Mouse (Mus musculus) myocyte (in vitro differentiated cells): ENCODE measurements around the gene P2ry6. TPM values are rescaled to one million over a fixed set of nuclear protein-coding genes. Genes with fewer than 3 reads are reported as not detected.

Source experiments
- H3K27me3 ChIP-seq: one replicate; pipeline ENCODE4 v1.6.1; 2011; ENCODE audit not compliant: control insufficient read depth, insufficient read depth, insufficient read length
- H3K36me3 ChIP-seq: one replicate; pipeline ENCODE4 v1.6.1; 2011; ENCODE audit not compliant: control insufficient read depth, insufficient read depth
- H3K4me2 ChIP-seq: one replicate; pipeline ENCODE4 v1.6.1; 2011; ENCODE audit warnings: low read depth, control low read depth
- H3K4me3 ChIP-seq: one replicate; pipeline ENCODE4 v1.5.1; 2011; ENCODE audit warnings: mild to moderate bottlenecking, control low read depth, moderate library complexity
- H3K79me2 ChIP-seq: one replicate; pipeline ENCODE4 v1.6.1; 2011; ENCODE audit not compliant: control insufficient read depth, insufficient read depth
- H3ac ChIP-seq: one replicate; pipeline ENCODE4 v1.6.1; 2011; ENCODE audit not compliant: control insufficient read depth, insufficient read length
- CEBPB ChIP-seq: IDR thresholded peaks from 2 replicates; pipeline ENCODE4 v1.6.1; 2011; ENCODE audit warnings: mild to moderate bottlenecking, moderate library complexity; ENCODE audit not compliant: poor library complexity, insufficient read depth, severe bottlenecking
- E2F4 ChIP-seq: IDR thresholded peaks from one replicate; pipeline ENCODE4 v1.6.1; 2011; ENCODE audit warnings: mild to moderate bottlenecking, control low read depth, moderate library complexity; ENCODE audit not compliant: insufficient read depth
- MAX ChIP-seq: IDR thresholded peaks from one replicate; pipeline ENCODE4 v1.6.1; 2011; ENCODE audit warnings: low read depth, mild to moderate bottlenecking, control low read depth
- MYOD1 ChIP-seq, 3 experiments: IDR thresholded peaks; one replicate each; pipeline ENCODE4 v1.6.1; 2011; ENCODE audit warnings: control low read depth in 2 of 3, low read depth in 2 of 3, mild to moderate bottlenecking in 2 of 3, moderate library complexity in 1 of 3; ENCODE audit not compliant: insufficient read length in 2 of 3, control insufficient read depth in 1 of 3
- MYOG ChIP-seq, 3 experiments: IDR thresholded peaks; one replicate each; pipeline ENCODE4 v1.6.1; 2011; ENCODE audit warnings: control low read depth in 2 of 3, low read depth in 2 of 3, mild to moderate bottlenecking in 2 of 3; ENCODE audit not compliant: insufficient read length in 2 of 3, control insufficient read depth in 1 of 3, insufficient read depth in 1 of 3
- POLR2A ChIP-seq: IDR thresholded peaks from one replicate; pipeline ENCODE4 v1.6.1; 2011; ENCODE audit warnings: low read depth, mild to moderate bottlenecking, control low read depth, moderate library complexity; ENCODE audit not compliant: insufficient read length
- POLR2AphosphoS2 ChIP-seq: IDR thresholded peaks from one replicate; pipeline ENCODE4 v1.6.1; 2011; ENCODE audit warnings: low read depth, control low read depth; ENCODE audit not compliant: insufficient read length
- REST ChIP-seq: IDR thresholded peaks from one replicate; pipeline ENCODE4 v1.6.1; 2011; ENCODE audit warnings: mild to moderate bottlenecking, control low read depth, moderate library complexity; ENCODE audit not compliant: insufficient read depth, insufficient read length
- SRF ChIP-seq: IDR thresholded peaks from one replicate; pipeline ENCODE4 v1.6.1; 2011; ENCODE audit warnings: low read depth; ENCODE audit not compliant: control insufficient read depth, insufficient read length
- TCF12 ChIP-seq: IDR thresholded peaks from one replicate; pipeline ENCODE4 v1.6.1; 2011; ENCODE audit warnings: mild to moderate bottlenecking, control low read depth; ENCODE audit not compliant: poor library complexity, insufficient read depth, severe bottlenecking
- TCF3 ChIP-seq: IDR thresholded peaks from one replicate; pipeline ENCODE4 v1.6.1; 2011; ENCODE audit warnings: low read depth, control low read depth; ENCODE audit not compliant: insufficient read length
- USF1 ChIP-seq: IDR thresholded peaks from one replicate; pipeline ENCODE4 v1.6.1; 2011; ENCODE audit warnings: low read depth, mild to moderate bottlenecking, control low read depth, moderate library complexity
- polyA plus RNA-seq: library from polyadenylated mRNA; unstranded; fragments of >200 nt; fragmentation: generic; extraction: Trizol; gene quantifications from one replicate; pipeline ENCODE4 v1.2.1, GENCODE M21; 2012; ENCODE audit warnings: missing spikeins

Gene P2ry6
- polyA plus RNA-seq, 1 experiment: 0.13 TPM

DNA sequence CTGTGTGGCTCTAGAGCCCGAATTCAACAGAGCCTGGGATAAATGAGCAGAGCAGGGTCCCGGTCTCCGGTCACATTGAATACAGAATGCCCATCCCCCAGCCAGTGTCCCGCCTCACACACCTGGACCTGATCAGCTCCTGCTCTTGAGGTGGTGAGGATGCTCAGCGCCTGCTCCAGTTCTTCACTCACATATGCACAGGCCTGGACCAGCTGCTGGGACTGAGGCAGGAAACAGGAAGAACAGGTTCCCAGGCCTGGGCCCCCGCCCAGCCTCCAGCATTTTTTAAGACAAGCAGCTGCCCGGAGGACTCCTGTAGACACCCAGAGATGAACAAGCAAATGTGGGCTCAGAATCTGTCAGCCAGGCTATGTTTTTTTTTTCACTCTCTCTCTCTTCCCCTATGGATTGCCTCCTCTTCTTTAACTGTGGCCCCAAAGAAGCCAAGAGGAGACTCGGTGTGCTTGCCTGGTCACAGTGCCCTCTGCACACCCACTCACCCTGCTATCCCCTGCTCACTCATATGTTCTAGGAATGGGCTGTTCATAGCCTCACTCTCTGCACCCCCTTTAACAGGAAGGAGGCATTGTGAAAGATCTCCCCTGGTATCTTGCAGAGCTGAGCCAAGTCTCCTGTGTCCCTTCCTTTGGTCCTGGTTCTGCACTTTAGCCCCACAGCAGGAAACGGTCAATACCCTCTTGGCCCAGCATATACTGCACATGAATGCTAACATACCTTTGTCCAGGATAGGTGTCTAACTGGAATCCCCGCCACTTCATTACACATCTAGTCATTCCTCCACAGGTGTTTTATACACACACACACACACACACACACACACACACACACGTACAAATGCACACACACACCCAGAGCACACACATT is 29.2 kb upstream of the P2ry6 start:
- no peak overlapping the region for H3K4me2 ChIP-seq
- peak in 1 of 3 experiments; percentile 73 for TF ChIP-seq MYOG (IDR thresholded peaks at IDR 0.05; ENCODE audit: control insufficient read depth in 1 of 3, insufficient read depth in 1 of 3, insufficient read length in 2 of 3, low read depth in 2 of 3)
- TF ChIP-seq MAX: no peak
- peak in 2 of 3 experiments; percentile 11 to 51 for TF ChIP-seq MYOD1 (IDR thresholded peaks at IDR 0.05; ENCODE audit: control insufficient read depth in 1 of 3, insufficient read length in 2 of 3, low read depth in 2 of 3)
- TF ChIP-seq POLR2A: no peak
- TF ChIP-seq REST: no peak
- TF ChIP-seq TCF12: no peak
- TF ChIP-seq POLR2AphosphoS2: no peak
- no peak for TF ChIP-seq USF1
- TF ChIP-seq E2F4: no peak
- TF ChIP-seq SRF: no peak
- TF ChIP-seq CEBPB: no peak
- no peak for TF ChIP-seq TCF3
- no peaks in the 10 kb centered on the region for H3K36me3 ChIP-seq
- H3K27me3 ChIP-seq: no peaks in the 10 kb centered on the region
- H3ac ChIP-seq: no peak overlapping the region
- H3K4me3 ChIP-seq: no peak overlapping the region
- H3K79me2 ChIP-seq: no peaks in the 10 kb centered on the region

DNA sequence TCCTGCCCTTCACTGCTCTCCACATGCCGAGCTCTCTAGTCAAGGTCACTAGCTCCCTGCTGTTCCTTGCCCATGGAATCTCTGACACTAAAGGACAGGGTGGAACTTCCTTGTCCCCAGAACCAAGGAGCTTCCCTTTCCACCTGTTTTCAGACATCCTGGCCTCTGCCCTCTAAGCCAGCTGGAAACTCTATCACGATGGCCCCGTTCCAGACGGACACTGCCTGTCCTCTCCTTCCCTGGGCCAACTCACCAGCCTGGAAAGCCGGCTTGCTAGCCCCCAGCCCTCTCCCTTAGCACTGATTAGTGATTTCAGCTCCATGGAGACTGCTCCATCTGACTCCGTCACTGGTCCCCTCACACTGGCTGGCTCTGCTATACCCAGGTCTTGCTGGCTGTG is 27.8 kb upstream of the P2ry6 start:
- Histone ChIP-seq H3K27me3 (no peaks in the 10 kb centered on the region), H3K4me3 (no peak overlapping the region), H3K79me2 (no peaks in the 10 kb centered on the region), H3ac (no peak overlapping the region), H3K36me3 (no peaks in the 10 kb centered on the region), H3K4me2 (no peak overlapping the region)
- TF ChIP-seq E2F4 (no peak), MAX (no peak), MYOD1 (IDR thresholded peaks at IDR 0.05; ENCODE audit: control insufficient read depth in 1 of 3, insufficient read length in 2 of 3, low read depth in 2 of 3) (peak in 1 of 3 experiments; percentile 81), REST (no peak), POLR2A (no peak), USF1 (no peak), TCF12 (peak; percentile 27), CEBPB (no peak), SRF (no peak), TCF3 (no peak), MYOG (IDR thresholded peaks at IDR 0.05; ENCODE audit: control insufficient read depth in 1 of 3, insufficient read depth in 1 of 3, insufficient read length in 2 of 3, low read depth in 2 of 3) (peak in 2 of 3 experiments; percentile 3 to 71), POLR2AphosphoS2 (no peak)

DNA sequence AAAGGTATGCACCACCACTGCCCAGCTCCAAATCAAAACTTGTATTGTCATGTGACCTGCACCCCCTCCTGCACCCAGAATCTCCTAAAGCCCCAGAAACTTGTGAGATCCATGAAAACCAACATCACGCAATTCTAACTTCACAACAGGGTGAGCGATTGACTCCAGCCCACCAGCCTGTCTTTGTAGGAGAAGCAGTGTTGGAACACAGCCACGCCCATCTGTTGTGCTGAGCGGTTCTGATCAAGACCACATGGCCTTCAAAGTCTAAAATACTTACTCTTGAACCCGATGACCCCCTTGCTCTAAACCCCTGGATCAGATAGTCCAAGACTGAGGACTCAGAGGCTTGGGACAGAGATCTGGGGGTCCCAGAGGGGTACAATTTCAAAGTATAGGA is 25.2 kb upstream of the P2ry6 start:
- no peaks in the 10 kb centered on the region for H3K79me2 ChIP-seq
- peaks cover under 1% of the 10 kb centered on the region for H3K36me3 ChIP-seq
- H3ac ChIP-seq: no peak overlapping the region
- no peak overlapping the region for H3K4me2 ChIP-seq
- no peaks in the 10 kb centered on the region for H3K27me3 ChIP-seq
- TF ChIP-seq MYOG (IDR thresholded peaks at IDR 0.05; ENCODE audit: control insufficient read depth in 1 of 3, insufficient read depth in 1 of 3, insufficient read length in 2 of 3, low read depth in 2 of 3) (no peak), E2F4 (no peak), POLR2AphosphoS2 (no peak), MYOD1 (IDR thresholded peaks at IDR 0.05; ENCODE audit: control insufficient read depth in 1 of 3, insufficient read length in 2 of 3, low read depth in 2 of 3) (no peak), REST (no peak), USF1 (no peak), POLR2A (no peak), SRF (no peak), MAX (no peak), CEBPB (no peak)
- H3K4me3 ChIP-seq: no peak overlapping the region

DNA sequence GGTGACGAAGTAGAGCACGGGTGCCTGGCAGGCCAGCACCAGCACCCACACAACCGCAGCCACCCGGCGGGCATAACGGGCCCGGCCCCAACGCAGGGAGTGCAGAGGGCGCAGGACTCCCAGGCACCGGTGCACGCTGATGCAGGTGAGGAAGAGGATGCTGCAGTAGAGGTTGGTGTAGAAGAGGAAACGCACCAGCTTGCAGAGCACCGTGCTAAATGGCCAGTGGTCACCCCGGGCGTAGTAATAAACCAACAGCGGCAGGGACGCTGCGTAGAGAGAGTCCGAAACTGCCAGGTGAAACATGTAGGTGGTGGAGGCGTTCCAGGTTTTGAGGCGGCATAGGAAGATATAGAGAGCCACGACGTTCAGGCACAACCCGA is 24.1 kb upstream of the P2ry6 start:
- H3K4me2 ChIP-seq: no peak overlapping the region
- H3ac ChIP-seq: no peak overlapping the region
- no peak overlapping the region for H3K4me3 ChIP-seq
- no peak for TF ChIP-seq TCF12
- no peak for TF ChIP-seq POLR2A
- TF ChIP-seq E2F4: no peak
- no peak for TF ChIP-seq REST
- TF ChIP-seq SRF: no peak
- TF ChIP-seq USF1: no peak
- TF ChIP-seq MYOG (IDR thresholded peaks at IDR 0.05; ENCODE audit: control insufficient read depth in 1 of 3, insufficient read depth in 1 of 3, insufficient read length in 2 of 3, low read depth in 2 of 3): no peak
- no peak for TF ChIP-seq MYOD1 (IDR thresholded peaks at IDR 0.05; ENCODE audit: control insufficient read depth in 1 of 3, insufficient read length in 2 of 3, low read depth in 2 of 3)
- TF ChIP-seq POLR2AphosphoS2: no peak
- no peak for TF ChIP-seq CEBPB
- no peak for TF ChIP-seq TCF3
- no peak for TF ChIP-seq MAX
- H3K27me3 ChIP-seq: no peaks in the 10 kb centered on the region
- H3K79me2 ChIP-seq: no peaks in the 10 kb centered on the region
- H3K36me3 ChIP-seq: peaks cover 4% of the 10 kb centered on the region
